ENCODE assay signal across 8 mouse cellular contexts in the genomic region with DNA sequence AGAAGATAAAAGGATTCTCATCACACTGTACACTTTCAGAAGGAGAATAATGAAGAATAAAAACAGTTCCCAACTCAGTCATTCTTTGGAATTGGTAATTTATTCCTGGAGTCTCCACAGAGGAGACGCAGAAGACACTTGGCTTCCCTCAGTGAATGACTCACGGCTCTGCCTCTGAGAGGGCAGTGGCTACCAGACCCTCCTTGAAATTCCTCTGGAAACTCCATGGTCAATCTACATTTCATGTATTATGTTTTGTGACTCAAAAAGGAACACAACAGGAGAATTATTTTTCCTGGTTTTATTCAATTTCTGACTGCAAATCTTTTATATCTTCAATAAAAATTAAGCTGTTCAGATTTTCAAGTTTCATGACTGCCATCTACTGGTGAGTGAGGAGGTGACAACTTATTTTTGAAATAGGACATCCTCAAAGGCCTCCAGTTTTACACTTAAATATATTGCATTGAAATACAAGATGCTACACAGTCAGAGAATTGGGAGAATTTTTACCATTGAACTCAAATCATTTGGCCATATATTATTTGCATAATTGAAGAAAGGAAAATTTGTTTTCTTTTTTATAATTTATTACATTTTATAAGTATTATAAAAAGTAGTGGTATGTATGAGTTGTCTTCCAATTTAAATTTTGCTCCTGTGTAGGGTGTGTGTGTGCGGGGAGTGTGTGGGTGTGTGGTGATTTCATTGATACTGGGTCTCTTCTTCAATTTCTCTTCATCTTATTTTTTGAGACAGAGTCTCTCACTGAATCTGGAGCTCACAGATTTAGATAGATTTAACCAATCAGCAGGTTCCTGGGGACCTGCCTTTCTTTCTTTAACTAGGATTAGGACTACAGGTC.
DNase-seq lines count a peak whose midpoint lies in the region; ATAC-seq and TF ChIP-seq lines count a peak whose summit lies in the region.

No protein-coding gene starts in this region.

- intact Hi-C loops in gastrocnemius, adult 2 months (cut with DNase I), result no loop called here
- intact Hi-C loops in gastrocnemius, postnatal 36 days (cut with DNase I), result no loop called here

- H3K4me1 ChIP-seq in small intestine, adult 2 months (ENCODE audit: control insufficient read depth, insufficient read depth, insufficient read length, low read length), result no peaks in the 10 kb centered on the region

- no peak for DNase-seq in gastrocnemius, adult 2 months
- DNase-seq in gastrocnemius, postnatal 36 days, result no peak
- DNase-seq in right cerebral cortex, adult 18-20 months, result peak; percentile 28
- no peak for DNase-seq in right cerebral cortex, postnatal 4 days
- peak; percentile 54 for DNase-seq in forelimb bud, embryonic 11.5 days (ENCODE audit: low read depth, low spot score)
- DNase-seq in right cerebral cortex, postnatal 36 days (ENCODE audit: low spot score in 2 of 2), result no peak

- 63% methylated on average over 3 of the region's 3 CpGs for WGBS in small intestine, adult 2 months

- H3K4me3 ChIP-seq in gastrocnemius, adult 2 months, result no peak overlapping the region
- H3K4me3 ChIP-seq in small intestine, adult 2 months (ENCODE audit: low read depth, low read length), result no peak overlapping the region

- no peak overlapping the region for H3K27ac ChIP-seq in gastrocnemius, adult 2 months
- H3K27ac ChIP-seq in small intestine, adult 2 months (ENCODE audit: insufficient read depth, low read depth, low read length), result no peak overlapping the region

- TF ChIP-seq CTCF in gastrocnemius, adult 2 months (IDR thresholded peaks at IDR 0.05), result peak; percentile 75
- TF ChIP-seq CTCF in small intestine, adult 2 months (IDR thresholded peaks at IDR 0.05; ENCODE audit: extremely low read depth, insufficient read length, insufficient replicate concordance, low read depth, low read length), result peak; percentile 20; the same call in 1 of the 2 replicates

- ATAC-seq in erythroblast, adult 5-6 weeks (replicated peaks; ENCODE audit: low FRiP score, poor library complexity, severe bottlenecking), result no peak

- no peaks in the 10 kb centered on the region for H3K27me3 ChIP-seq in small intestine, adult 2 months (ENCODE audit: control insufficient read depth, insufficient read depth, low read length)

- no peak for TF ChIP-seq POLR2A in small intestine, adult 2 months (IDR thresholded peaks at IDR 0.05; ENCODE audit: low read depth, low read length)

- H3K36me3 ChIP-seq in small intestine, adult 2 months (ENCODE audit: control insufficient read depth, insufficient read depth, low read length), result no peaks in the 10 kb centered on the region

Comparison
In these comparisons a context has a peak if more than half of its experiments do, and no peak if none do; other contexts are left out.
1. DNase-seq: peak in right cerebral cortex, adult 18-20 months (single experiment) and forelimb bud, embryonic 11.5 days (single experiment); none in gastrocnemius, adult 2 months (single experiment), gastrocnemius, postnatal 36 days (0 of 2), right cerebral cortex, postnatal 4 days (single experiment) and right cerebral cortex, postnatal 36 days (0 of 2).